Comparison of ENCODE assay signal across 15 mouse cellular contexts in genomic region chr2:125263753-125264152, GRCm38 (mm10). TPM values are rescaled to one million over a fixed set of nuclear protein-coding genes. Genes with fewer than 3 reads are reported as not detected.
DNase-seq lines count a peak whose midpoint lies in the region; ATAC-seq and TF ChIP-seq lines count a peak whose summit lies in the region.
"Had no signal": no experiment of that assay in that cellular context is flagged by ENCODE, and none has a peak within 500 bp of the region (broad histone marks: within the 10 kb centered on the region; RNA-seq: fewer than 3 reads in every experiment).

No protein-coding gene starts in this region.

- no peak overlapping the region for H3K4me2 ChIP-seq in forebrain, embryonic 14.5 days (ENCODE audit: low read length)
- H3K4me2 ChIP-seq in forebrain, embryonic 11.5 days (ENCODE audit: low read depth, low read length, severe bottlenecking) = no peak overlapping the region
- no peak overlapping the region for H3K4me2 ChIP-seq in neural tube, embryonic 13.5 days
- H3K4me2 ChIP-seq in neural tube, embryonic 15.5 days = no peak overlapping the region
- H3K4me2 ChIP-seq: embryonic facial prominence, embryonic 15.5 days; liver, embryonic 11.5 days had no signal

- no peak overlapping the region for H3K4me3 ChIP-seq in forebrain, embryonic 14.5 days (ENCODE audit: low read depth, low read length)
- no peak overlapping the region for H3K4me3 ChIP-seq in forebrain, embryonic 11.5 days (ENCODE audit: low read depth, low read length)
- H3K4me3 ChIP-seq in kidney, adult 2 months (ENCODE audit: insufficient read depth, low read depth, low read length) = no peak overlapping the region
- no peak overlapping the region for H3K4me3 ChIP-seq in neural tube, embryonic 13.5 days
- H3K4me3 ChIP-seq in neural tube, embryonic 15.5 days (replicated peaks) = no peak overlapping the region
- H3K4me3 ChIP-seq: embryonic facial prominence, embryonic 15.5 days; hindbrain, embryonic 10.5 days; megakaryocyte, embryonic 14.5 days had no signal

- WGBS in forebrain, embryonic 14.5 days = 30% methylated on average over 9 of the region's 9 CpGs
- 35% methylated on average over 9 of the region's 9 CpGs for WGBS in forebrain, embryonic 11.5 days
- WGBS in kidney, adult 2 months = 29% methylated on average over 9 of the region's 9 CpGs
- WGBS in neural tube, embryonic 13.5 days = 16% methylated on average over 9 of the region's 9 CpGs
- WGBS in neural tube, embryonic 15.5 days = 21% methylated on average over 9 of the region's 9 CpGs

- H3K9ac ChIP-seq in forebrain, embryonic 14.5 days (ENCODE audit: low read length) = no peak overlapping the region
- no peak overlapping the region for H3K9ac ChIP-seq in forebrain, embryonic 11.5 days (ENCODE audit: low read length)
- H3K9ac ChIP-seq in neural tube, embryonic 13.5 days = no peak overlapping the region
- no peak overlapping the region for H3K9ac ChIP-seq in neural tube, embryonic 15.5 days (replicated peaks)
- H3K9ac ChIP-seq: embryonic facial prominence, embryonic 15.5 days had no signal

- peak; percentile 14 for DNase-seq in forebrain, embryonic 14.5 days (ENCODE audit: low spot score)
- no peak for DNase-seq in forebrain, embryonic 11.5 days (ENCODE audit: low spot score)
- DNase-seq in kidney, adult 2 months = peak; percentile 31
- DNase-seq in kidney, postnatal 10 days = no peak
- no peak for DNase-seq in frontal cortex, adult 2 months (ENCODE audit: extremely low spot score in 1 of 2, low spot score in 1 of 2)
- DNase-seq in urinary bladder, postnatal 10 days (ENCODE audit: low spot score) = no peak
- DNase-seq: thymus, postnatal 4 days had no signal

- no peak for TF ChIP-seq POLR2A in kidney, adult 2 months (IDR thresholded peaks at IDR 0.05; ENCODE audit: low read depth, low read length)

- H3K9me3 ChIP-seq in forebrain, embryonic 14.5 days (replicated peaks; ENCODE audit: control insufficient read depth, low read length) = no peaks in the 10 kb centered on the region
- no peaks in the 10 kb centered on the region for H3K9me3 ChIP-seq in forebrain, embryonic 11.5 days (ENCODE audit: control insufficient read depth, low read length)
- no peaks in the 10 kb centered on the region for H3K9me3 ChIP-seq in neural tube, embryonic 13.5 days
- no peaks in the 10 kb centered on the region for H3K9me3 ChIP-seq in neural tube, embryonic 15.5 days (replicated peaks)
- H3K9me3 ChIP-seq: embryonic facial prominence, embryonic 15.5 days; hindbrain, embryonic 10.5 days; megakaryocyte, embryonic 14.5 days had no signal

- no peak for TF ChIP-seq CTCF in kidney, adult 2 months (conservative IDR thresholded peaks at IDR 0.05; ENCODE audit: insufficient read depth, insufficient read length, low read depth, low read length)

- H3K4me1 ChIP-seq in forebrain, embryonic 14.5 days (ENCODE audit: control insufficient read depth, insufficient read depth, low read length) = no peaks in the 10 kb centered on the region
- no peaks in the 10 kb centered on the region for H3K4me1 ChIP-seq in forebrain, embryonic 11.5 days (replicated peaks; ENCODE audit: control insufficient read depth, insufficient read depth, low read length)
- peaks cover 4% of the 10 kb centered on the region; the same call in 1 of the 2 replicates for H3K4me1 ChIP-seq in kidney, adult 2 months (ENCODE audit: control insufficient read depth, insufficient read depth, low read length)
- H3K4me1 ChIP-seq in neural tube, embryonic 13.5 days (replicated peaks) = peaks cover 12% of the 10 kb centered on the region
- H3K4me1 ChIP-seq in neural tube, embryonic 15.5 days = peaks cover 9% of the 10 kb centered on the region
- H3K4me1 ChIP-seq: hindbrain, embryonic 10.5 days had no signal

- H3K27me3 ChIP-seq in forebrain, embryonic 14.5 days (replicated peaks; ENCODE audit: control insufficient read depth, insufficient read depth, low read length) = no peaks in the 10 kb centered on the region
- H3K27me3 ChIP-seq in forebrain, embryonic 11.5 days (ENCODE audit: control insufficient read depth, insufficient read depth, low read length) = no peaks in the 10 kb centered on the region
- no peaks in the 10 kb centered on the region for H3K27me3 ChIP-seq in kidney, adult 2 months (replicated peaks; ENCODE audit: control insufficient read depth, insufficient read depth, low read length)
- H3K27me3 ChIP-seq in neural tube, embryonic 13.5 days = no peaks in the 10 kb centered on the region
- H3K27me3 ChIP-seq in neural tube, embryonic 15.5 days (replicated peaks) = no peaks in the 10 kb centered on the region
- H3K27me3 ChIP-seq: embryonic facial prominence, embryonic 15.5 days; megakaryocyte, embryonic 14.5 days had no signal

- H3K36me3 ChIP-seq in forebrain, embryonic 14.5 days (ENCODE audit: control insufficient read depth, insufficient read depth, low read length) = peaks cover 4% of the 10 kb centered on the region; the same call in 1 of the 2 replicates
- no peaks in the 10 kb centered on the region; the same call in 1 of the 2 replicates for H3K36me3 ChIP-seq in forebrain, embryonic 11.5 days (ENCODE audit: control insufficient read depth, insufficient read depth, low read length)
- H3K36me3 ChIP-seq in kidney, adult 2 months (ENCODE audit: control insufficient read depth, insufficient read depth, low read length) = no peaks in the 10 kb centered on the region
- H3K36me3 ChIP-seq in neural tube, embryonic 13.5 days = no peaks in the 10 kb centered on the region
- no peaks in the 10 kb centered on the region for H3K36me3 ChIP-seq in neural tube, embryonic 15.5 days
- H3K36me3 ChIP-seq: embryonic facial prominence, embryonic 15.5 days had no signal

- no peak for ATAC-seq in forebrain, embryonic 14.5 days
- ATAC-seq in forebrain, embryonic 11.5 days (replicated peaks; ENCODE audit: low FRiP score) = no peak
- no peak for ATAC-seq in neural tube, embryonic 13.5 days (ENCODE audit: low read depth)
- ATAC-seq in neural tube, embryonic 15.5 days (ENCODE audit: low FRiP score) = no peak
- ATAC-seq: forebrain, embryonic 16.5 days; intestine, postnatal 0 days had no signal

- H3K27ac ChIP-seq in forebrain, embryonic 14.5 days (ENCODE audit: low read depth, low read length) = no peak overlapping the region
- H3K27ac ChIP-seq in forebrain, embryonic 11.5 days (ENCODE audit: low read depth, low read length) = no peak overlapping the region
- H3K27ac ChIP-seq in kidney, adult 2 months (ENCODE audit: insufficient read depth, low read depth, low read length) = no peak overlapping the region
- H3K27ac ChIP-seq in neural tube, embryonic 13.5 days (replicated peaks) = peak overlapping the region; percentile 43
- H3K27ac ChIP-seq in neural tube, embryonic 15.5 days (replicated peaks) = no peak overlapping the region
- H3K27ac ChIP-seq: embryonic facial prominence, embryonic 15.5 days; hindbrain, embryonic 10.5 days had no signal

RNA-seq across cellular contexts. Expression of gene Dut, which starts 16.8 kb away (rescaled TPM):
- 127 and 151 TPM in 2 replicates for polyA plus RNA-seq in forebrain, embryonic 14.5 days (2014; fragmentation: Nextera tagmentation; extraction: Ambion mirVana)
- polyA plus RNA-seq in forebrain, embryonic 11.5 days (2014; fragmentation: Nextera tagmentation; extraction: Ambion mirVana) = 270 and 288 TPM in 2 replicates
- 15.8 and 21.4 TPM in 2 replicates for polyA plus RNA-seq in kidney, adult 2 months (2012; rRNA removed)
- 64.7 and 72.2 TPM in 2 replicates for polyA plus RNA-seq in neural tube, embryonic 13.5 days (2015; fragmentation: Nextera tagmentation; extraction: Ambion mirVana)
- polyA plus RNA-seq in neural tube, embryonic 15.5 days (2015; fragmentation: Nextera tagmentation; extraction: Ambion mirVana) = 62.0 and 96.5 TPM in 2 replicates
- polyA plus RNA-seq in frontal cortex, adult 2 months (2012; rRNA removed) = 34.9 and 38.6 TPM in 2 replicates

Comparison
In these comparisons a context has a peak if more than half of its experiments do, and no peak if none do; other contexts are left out.
1. DNase-seq: peak in forebrain, embryonic 14.5 days (single experiment) and kidney, adult 2 months (single experiment); none in forebrain, embryonic 11.5 days (single experiment), kidney, postnatal 10 days (single experiment), frontal cortex, adult 2 months (0 of 2) and urinary bladder, postnatal 10 days (single experiment).